Mouse (Mus musculus) hindbrain, postnatal 0 days (tissue): ENCODE measurements around the gene Gramd4. TPM values are rescaled to one million over a fixed set of nuclear protein-coding genes. Genes with fewer than 3 reads are reported as not detected.
"Not testable (repeated sequence)": the region's sequence is repeated elsewhere in the genome, so short reads cannot be mapped to it uniquely, and the experiment has no call there.

Source experiments
- ATAC-seq: fragments of 200-750 bp; cut with Nextera tagmentation; 2 replicates; pipeline ENCODE4 v1.8.0; 2017; ENCODE audit warnings: mild to moderate bottlenecking, moderate TSS enrichment, moderate library complexity
- DNase-seq: peaks from one replicate; pipeline ENCODE4 v3.0.0-alpha.2; 2015; ENCODE audit warnings: low spot score
- H3K27ac ChIP-seq: fragments of 300-500 bp; sonication (generic); 2 replicates; pipeline ENCODE4 v1.5.1; 2014; ENCODE audit warnings: mild to moderate bottlenecking
- H3K27me3 ChIP-seq: fragments of 300-500 bp; sonication (generic); 2 replicates; pipeline ENCODE4 v1.6.1; 2014; ENCODE audit warnings: low read length, mixed read lengths; ENCODE audit not compliant: insufficient read depth
- H3K36me3 ChIP-seq: fragments of 300-500 bp; sonication (generic); 2 replicates; pipeline ENCODE4 v1.6.1; 2014; ENCODE audit warnings: low read length, mixed read lengths; ENCODE audit not compliant: insufficient read depth
- H3K4me1 ChIP-seq: fragments of 300-500 bp; sonication (generic); 2 replicates; pipeline ENCODE4 v1.6.1; 2014; ENCODE audit warnings: antibody characterized with exemption, low read length, mixed read lengths; ENCODE audit not compliant: insufficient read depth
- H3K4me2 ChIP-seq: fragments of 300-500 bp; sonication (generic); 2 replicates; pipeline ENCODE4 v1.6.1; 2014; ENCODE audit warnings: low read depth, mild to moderate bottlenecking, low read length, moderate library complexity, mixed read lengths
- H3K4me3 ChIP-seq: fragments of 300-500 bp; sonication (generic); 2 replicates; pipeline ENCODE4 v1.5.1; 2014; ENCODE audit warnings: low read length
- H3K9ac ChIP-seq: fragments of 300-500 bp; sonication (generic); replicated peaks from 2 replicates; pipeline ENCODE4 v1.6.1; 2014; ENCODE audit warnings: mild to moderate bottlenecking, low read length, moderate library complexity, mixed read lengths
- H3K9me3 ChIP-seq: fragments of 300-500 bp; sonication (generic); 2 replicates; pipeline ENCODE4 v1.6.1; 2016; ENCODE audit warnings: low read length, mixed read lengths
- CTCF ChIP-seq: IDR thresholded peaks from 2 replicates; pipeline ENCODE4 v1.5.1; 2016; ENCODE audit warnings: antibody characterized with exemption, control low read depth, low read depth
- WGBS: fragments of 180-500 bp; shearing (Covaris S2); extraction: QIAGEN DNeasy Blood & Tissue Kit; methylation state at CpG from one replicate; pipeline ENCODE4 v1.1.7; 2014; 5-methylcytosine and 5-hydroxymethylcytosine counted together
- polyA plus RNA-seq: library from polyadenylated mRNA; unstranded; fragments of >200 nt; fragmentation: Nextera tagmentation; extraction: Ambion mirVana; gene quantifications from 2 replicates; pipeline ENCODE4 v1.2.1, GENCODE M21; 2015
- total RNA-seq: library from RNA; depleted of rRNA; stranded (reverse); fragments of >200 nt; gene quantifications from 2 replicates; pipeline ENCODE4 v1.2.3, GENCODE M21; 2014

Gene Gramd4
- total and polyA plus RNA-seq, 2 experiments from 2014 or later, result 18.6 to 36.2 TPM

DNA sequence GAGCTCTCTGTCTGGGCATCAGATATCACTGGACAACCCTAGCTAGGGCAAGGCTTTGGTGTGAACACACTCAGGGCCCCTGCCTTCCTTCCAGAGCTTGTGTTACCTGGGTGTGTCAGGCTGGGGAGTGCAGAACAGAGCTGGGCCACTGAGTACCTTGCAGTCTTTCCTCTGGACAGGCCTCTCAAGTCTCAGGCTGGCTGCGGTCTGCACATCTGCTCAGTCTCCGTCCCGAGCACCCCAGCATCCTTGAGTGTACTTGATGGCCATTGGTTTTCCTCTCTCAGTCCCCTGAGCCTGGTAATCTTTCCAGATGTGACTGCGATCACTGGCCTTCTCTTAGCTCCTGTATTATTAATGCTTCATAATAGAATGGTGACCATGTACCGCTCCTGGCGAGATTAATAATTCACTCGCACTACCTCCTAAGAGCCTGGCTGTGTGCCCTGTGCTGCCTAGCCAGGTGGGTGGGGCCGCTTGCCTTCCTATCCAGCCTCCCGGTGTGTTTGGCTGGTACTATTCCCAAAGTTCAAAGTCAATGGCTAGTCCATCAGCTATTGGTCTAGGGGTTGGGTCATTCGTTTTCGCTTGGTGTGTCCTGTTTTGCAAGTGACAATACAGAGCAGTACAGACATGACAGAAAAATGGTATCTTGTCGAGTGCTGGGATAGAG lies 34.6 kb downstream of the Gramd4 start:
- 71% methylated on average over 12 of the region's 12 CpGs for WGBS
- no peak for DNase-seq

DNA sequence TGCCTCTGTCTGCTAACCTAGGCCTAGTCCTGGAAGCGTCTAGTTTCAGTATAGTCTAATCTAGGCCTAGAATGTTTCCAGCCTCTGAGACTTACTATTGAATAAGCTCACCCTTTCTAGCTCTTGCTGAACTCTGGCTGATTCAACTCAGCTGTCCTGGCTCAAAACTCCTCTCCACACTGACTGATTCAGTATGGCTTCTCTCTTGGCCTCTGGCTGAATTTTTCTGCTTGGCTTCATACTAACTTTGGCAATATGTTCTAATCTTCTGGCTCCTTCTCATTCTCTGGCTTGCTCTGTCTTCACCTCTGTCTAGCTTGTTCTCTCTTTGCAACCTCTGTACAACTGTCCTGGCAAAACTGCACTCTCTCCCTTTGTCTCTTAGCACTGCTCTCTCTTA lies 35.7 kb downstream of the Gramd4 start:
- Histone ChIP-seq H3K9me3 (no peaks in the 10 kb centered on the region), H3K9ac (no peak overlapping the region), H3K27ac (no peak overlapping the region), H3K4me2 (no peak overlapping the region), H3K4me3 (no peak overlapping the region), H3K36me3 (no peaks in the 10 kb centered on the region; the same call in 1 of the 2 replicates), H3K27me3 (no peaks in the 10 kb centered on the region), H3K4me1 (0 out of 2 replicates have a peak, but pooled peaks cover 11% of the 10 kb centered on the region)
- no peak for ATAC-seq
- no peak for TF ChIP-seq CTCF
- WGBS, result 81% methylated on average over 1 of the region's 1 CpGs
- DNase-seq, result no peak

More for the DNA sequence above, 34.6 kb downstream of the Gramd4 start:
- H3K27ac ChIP-seq, result no peak overlapping the region
- no peak for ATAC-seq
- H3K9me3 ChIP-seq, result no peaks in the 10 kb centered on the region
- TF ChIP-seq CTCF, result no peak
- H3K4me1 ChIP-seq, result peaks cover 21% of the 10 kb centered on the region
- no peak overlapping the region for H3K9ac ChIP-seq
- H3K27me3 ChIP-seq, result no peaks in the 10 kb centered on the region
- no peak overlapping the region for H3K4me2 ChIP-seq
- no peak overlapping the region for H3K4me3 ChIP-seq
- H3K36me3 ChIP-seq, result no peaks in the 10 kb centered on the region; the same call in 1 of the 2 replicates

- no peaks in the 10 kb centered on the region for H3K27me3 ChIP-seq
- no peak for ATAC-seq
Measured at GRCm38 (mm10) chr15:86094324-86095121, 37.0 kb downstream of the Gramd4 start.

GRCm38 (mm10) chr15:86095722-86096603 lies 38.5 kb downstream of the Gramd4 start:
- H3K4me2 ChIP-seq, result no peak overlapping the region
- TF ChIP-seq CTCF, result no peak
- H3K9me3 ChIP-seq, result no peaks in the 10 kb centered on the region
- no peak overlapping the region for H3K27ac ChIP-seq
- H3K9ac ChIP-seq, result no peak overlapping the region
- H3K4me3 ChIP-seq, result no peak overlapping the region
- ATAC-seq, result no peak
- no peaks in the 10 kb centered on the region for H3K4me1 ChIP-seq
- WGBS, result 85% methylated on average over 17 of the region's 17 CpGs
- no peaks in the 10 kb centered on the region for H3K27me3 ChIP-seq
- no peak for DNase-seq
- H3K36me3 ChIP-seq, result no peaks in the 10 kb centered on the region; the same call in 1 of the 2 replicates

More at GRCm38 (mm10) chr15:86094324-86095121, 37.0 kb downstream of the Gramd4 start:
- Histone ChIP-seq H3K27ac (no peak overlapping the region), H3K4me2 (no peak overlapping the region), H3K9me3 (no peaks in the 10 kb centered on the region), H3K36me3 (no peaks in the 10 kb centered on the region; the same call in 1 of the 2 replicates), H3K9ac (no peak overlapping the region), H3K4me3 (no peak overlapping the region), H3K4me1 (0 out of 2 replicates have a peak, but pooled peaks cover 7% of the 10 kb centered on the region)
- no peak for TF ChIP-seq CTCF
- DNase-seq, result no peak
- WGBS, result 80% methylated on average over 10 of the region's 10 CpGs

DNA sequence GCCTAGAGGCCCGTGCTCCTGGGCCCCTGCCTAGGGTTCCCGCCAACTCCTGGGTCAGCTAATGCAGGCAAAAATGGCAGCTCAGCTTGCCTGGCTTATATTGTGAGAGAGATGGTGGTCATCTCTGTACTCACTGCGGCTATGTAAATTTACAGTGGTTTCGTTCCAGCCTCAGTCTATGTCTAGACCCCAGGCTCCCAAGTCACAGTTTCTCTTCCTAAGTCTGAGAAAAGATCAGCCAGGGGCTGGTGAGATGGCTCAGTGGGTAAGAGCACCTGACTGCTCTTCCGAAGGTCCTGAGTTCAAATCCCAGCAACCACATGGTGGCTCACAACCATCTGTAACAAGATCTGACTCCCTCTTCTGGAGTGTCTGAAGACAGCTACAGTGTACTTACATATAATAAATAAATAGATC lies 39.1 kb downstream of the Gramd4 start:
- H3K4me3 ChIP-seq, H3K27ac ChIP-seq, H3K9me3 ChIP-seq, H3K4me2 ChIP-seq, H3K4me1 ChIP-seq, H3K9ac ChIP-seq, DNase-seq, ATAC-seq, H3K36me3 ChIP-seq, H3K27me3 ChIP-seq: not testable (repeated sequence)
- WGBS, result 93% methylated on average over 5 of the region's 5 CpGs

DNA sequence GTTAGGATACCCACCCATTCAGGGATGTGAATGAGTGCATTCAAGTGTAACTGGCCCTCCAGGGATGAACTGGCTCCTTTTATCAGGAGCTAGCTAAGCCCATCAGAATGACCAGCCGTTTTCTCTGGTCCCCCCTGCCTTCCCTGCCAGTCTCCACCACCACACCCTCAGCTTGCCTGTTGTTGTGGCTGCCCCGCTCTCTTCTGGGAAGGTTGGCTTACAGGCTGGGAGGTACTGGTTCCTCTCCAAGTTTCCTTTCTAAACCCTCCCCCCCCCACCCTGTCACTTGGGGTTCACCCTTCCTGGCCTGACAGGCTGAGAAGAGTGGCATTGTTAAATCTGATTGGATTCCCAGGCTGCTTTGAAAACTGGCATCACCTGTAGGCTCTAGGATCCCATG lies 40.4 kb downstream of the Gramd4 start:
- DNase-seq, result no peak
- H3K4me1 ChIP-seq, result no peaks in the 10 kb centered on the region
- no peak for ATAC-seq
- H3K9me3 ChIP-seq, result no peaks in the 10 kb centered on the region
- no peak overlapping the region for H3K4me3 ChIP-seq
- WGBS, result 23% methylated on average over 2 of the region's 2 CpGs
- H3K36me3 ChIP-seq, result peaks cover 4% of the 10 kb centered on the region; the same call in 1 of the 2 replicates
- no peak overlapping the region for H3K4me2 ChIP-seq
- H3K27ac ChIP-seq, result no peak overlapping the region
- no peaks in the 10 kb centered on the region for H3K27me3 ChIP-seq
- TF ChIP-seq CTCF, result no peak
- no peak overlapping the region for H3K9ac ChIP-seq
